Mouse (Mus musculus) E14TG2a.4 (cell line): ENCODE measurements around the gene Tmem184b.

Experiments
- CTCF ChIP-seq: conservative IDR thresholded peaks from 2 replicates; pipeline ENCODE4 v1.5.1; 2014; ENCODE audit warnings: low read length
- NANOG ChIP-seq: IDR thresholded peaks from 2 replicates; pipeline ENCODE4 v1.6.1; 2014; ENCODE audit warnings: borderline replicate concordance, low read length, mixed read lengths

GRCm38 (mm10) chr15:79437541-79438208 is 34.3 kb upstream of the Tmem184b start:
- TF ChIP-seq CTCF (no peak), NANOG (no peak)
